Mouse (Mus musculus) urinary bladder, postnatal 4 days (tissue): ENCODE results near the gene Cemip2.
A peak's percentile ranks its signal among the peaks of the same experiment; 100 is the strongest.

Source experiments
- DNase-seq, 2 experiments: peaks; one replicate each; pipeline ENCODE4 v3.0.0; 2021 to 2022; ENCODE audit warnings: low spot score in 2 of 2

Cemip2 gene

DNA sequence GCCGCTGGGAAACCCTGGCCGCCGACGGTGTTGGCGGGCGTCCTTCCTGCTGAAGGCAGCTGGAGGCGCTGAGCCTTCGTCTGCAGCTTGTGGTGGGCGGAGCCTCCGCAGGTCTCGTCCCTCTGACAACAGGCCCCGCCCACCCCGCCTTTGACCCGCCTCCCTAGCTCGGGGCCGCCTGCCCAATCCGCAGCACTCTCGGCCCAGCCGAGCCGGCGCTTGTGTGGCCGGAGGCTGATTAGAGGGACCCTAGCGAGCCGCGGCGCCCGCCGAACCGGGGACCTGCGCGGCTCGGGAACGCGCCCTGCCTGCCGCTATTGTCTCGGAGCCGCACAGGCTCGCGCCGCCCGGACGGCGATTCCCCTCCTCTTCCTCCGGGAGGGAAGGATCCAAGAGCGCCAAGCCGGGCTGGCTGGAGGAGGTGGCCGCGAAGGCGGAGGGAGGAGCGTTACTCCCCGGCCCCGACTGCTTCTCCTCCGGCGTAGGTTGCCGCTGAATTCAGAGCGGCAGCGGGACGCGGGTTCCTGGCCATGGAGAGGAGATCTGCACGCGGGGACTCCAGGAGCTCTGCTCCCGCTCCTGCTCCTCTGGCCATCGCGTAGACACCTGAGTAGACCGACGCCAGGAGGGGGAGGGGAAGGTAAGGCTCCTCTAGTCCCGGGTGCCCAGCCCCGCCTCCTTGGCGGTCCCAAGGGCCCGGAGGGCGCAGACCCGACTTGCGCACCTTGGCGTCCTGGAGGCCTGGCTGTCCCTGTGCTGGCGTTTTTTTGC is at the start of gene Cemip2:
TSS of gene Cemip2 (plus strand) at position 196 of the 771 bp plus-strand sequence.
- peak; percentile 93 to 98 for DNase-seq

DNA sequence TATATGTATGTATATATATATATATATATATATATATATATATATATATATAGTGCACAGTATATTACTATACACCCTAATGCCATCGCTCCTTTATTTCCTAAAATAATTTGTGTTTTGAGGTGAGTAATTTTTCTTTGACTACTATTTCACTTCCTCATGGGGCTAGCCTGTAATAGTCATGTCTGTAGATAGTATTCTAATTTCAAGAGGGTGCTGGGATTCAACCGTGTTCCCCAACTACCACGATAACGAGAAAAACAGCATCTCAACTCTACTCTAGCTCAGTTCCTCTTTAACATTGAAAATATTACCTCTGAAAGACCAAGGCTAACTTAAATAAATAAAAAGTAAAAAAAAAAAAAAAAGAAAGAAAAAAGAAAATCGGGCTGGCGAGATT is 49.8 kb upstream of the Cemip2 start:
- DNase-seq, result no peak

DNA sequence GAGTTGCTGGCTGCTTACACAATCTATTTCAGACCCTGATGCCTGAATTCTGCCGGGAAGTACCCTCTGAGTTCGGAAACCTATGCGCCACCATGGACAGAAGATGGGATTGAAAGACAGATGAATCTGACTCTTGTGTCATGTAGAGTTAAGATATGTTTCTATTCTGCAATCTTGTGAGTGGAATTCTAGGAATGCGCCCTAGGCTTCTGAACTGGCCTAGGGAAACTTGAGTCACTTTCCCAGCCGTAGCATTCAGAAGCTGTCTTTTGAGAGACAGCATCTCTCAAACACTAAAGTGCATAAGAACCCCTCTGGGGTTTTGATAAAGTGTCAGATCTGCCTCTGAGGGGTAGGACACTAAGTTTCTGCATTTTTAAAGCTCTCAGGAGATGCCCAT is 46.3 kb upstream of the Cemip2 start:
- no peak for DNase-seq

DNA sequence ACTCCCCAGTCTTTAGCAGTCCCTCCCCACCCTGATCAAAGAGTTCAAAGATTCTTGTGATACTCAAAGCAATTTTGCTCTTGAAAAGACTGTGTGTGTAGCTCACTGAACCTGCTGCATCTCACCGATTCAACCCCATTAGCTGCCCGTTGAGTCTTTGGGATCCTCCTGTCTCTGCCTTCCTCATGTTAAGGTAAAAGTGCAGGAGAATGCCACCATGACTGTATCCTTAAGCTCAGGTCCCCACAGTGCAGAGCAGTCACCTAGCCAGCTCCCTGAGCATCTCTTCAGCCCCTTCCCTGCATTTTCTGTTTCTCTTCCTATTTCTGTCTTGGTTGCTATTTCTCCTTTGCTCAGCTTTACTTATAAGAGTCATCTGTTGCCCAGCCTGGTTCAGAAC is 45.0 kb upstream of the Cemip2 start:
- no peak for DNase-seq

DNA sequence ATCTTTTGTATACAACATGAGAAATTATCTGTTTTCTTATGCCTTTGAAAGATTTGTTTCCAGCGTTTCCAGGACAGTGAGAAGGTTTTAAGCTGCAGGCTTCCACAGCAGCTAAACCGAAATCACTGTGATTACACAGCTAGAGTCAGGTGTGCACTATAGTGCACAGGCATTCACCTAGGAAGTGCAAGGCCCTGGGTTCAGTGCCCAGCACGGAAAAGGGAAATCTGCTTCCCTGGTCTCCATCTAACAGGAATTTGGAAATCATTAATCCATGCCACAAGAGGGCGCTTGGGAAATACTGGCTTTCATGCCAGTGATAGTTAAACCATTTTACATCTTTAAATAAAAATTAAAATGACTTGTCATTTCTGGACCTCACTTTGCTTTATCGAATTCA is 44.0 kb upstream of the Cemip2 start:
- no peak for DNase-seq

DNA sequence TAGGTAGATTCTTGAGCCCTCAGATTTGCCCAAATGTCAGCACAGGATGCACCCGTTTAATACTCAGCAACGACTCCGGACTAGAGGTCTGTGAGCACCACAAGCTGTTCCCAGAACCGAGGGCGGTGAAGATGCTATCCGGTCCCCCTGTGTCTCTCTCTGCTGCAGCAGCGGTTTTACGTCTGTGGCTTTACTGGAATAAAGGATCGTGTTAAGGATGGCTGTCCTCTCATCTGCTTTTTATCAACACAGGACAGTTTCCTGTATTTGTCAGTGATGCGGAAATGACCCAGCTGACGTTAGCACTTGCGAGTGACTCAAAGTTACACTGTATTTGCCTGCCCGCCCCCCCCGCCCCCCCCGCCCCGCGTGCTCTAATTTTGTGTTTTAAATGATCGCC is 40.7 kb upstream of the Cemip2 start:
- no peak for DNase-seq

DNA sequence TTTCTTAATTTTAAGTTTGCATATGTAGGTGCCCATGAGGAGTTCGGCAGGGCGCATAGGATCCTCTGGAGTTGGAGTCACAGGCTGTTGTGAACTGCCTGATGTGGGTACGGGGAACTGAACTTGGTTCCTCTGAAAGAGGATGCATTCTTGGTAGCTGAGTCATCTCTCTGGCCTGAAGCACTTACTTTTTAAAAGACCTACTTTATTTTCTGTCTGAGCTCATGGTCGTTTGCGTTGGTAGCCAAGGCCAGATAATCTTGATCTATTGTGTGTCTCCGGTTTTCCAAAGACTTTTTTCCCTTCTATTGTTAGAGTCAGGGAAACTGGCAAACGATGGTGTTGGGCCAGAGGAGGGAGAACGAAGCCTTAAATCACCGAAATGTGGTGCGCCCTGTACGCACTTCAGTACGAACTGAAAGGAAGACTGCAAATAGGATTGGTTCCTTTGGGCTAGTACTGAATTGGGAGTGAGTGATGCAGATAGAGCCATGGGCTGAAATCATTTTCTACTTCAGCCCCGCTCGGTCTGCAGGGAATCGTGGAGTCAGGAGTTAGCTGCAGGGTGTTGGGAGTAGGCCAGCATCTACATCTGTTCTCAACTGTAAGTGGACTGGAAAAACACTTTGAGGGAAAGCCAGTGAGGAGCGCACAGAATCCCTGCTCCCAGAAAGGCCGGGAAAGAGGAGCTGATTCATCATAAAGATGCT is 40.1 kb upstream of the Cemip2 start:
- DNase-seq, result peak in 1 of 2 experiments; percentile 26

DNA sequence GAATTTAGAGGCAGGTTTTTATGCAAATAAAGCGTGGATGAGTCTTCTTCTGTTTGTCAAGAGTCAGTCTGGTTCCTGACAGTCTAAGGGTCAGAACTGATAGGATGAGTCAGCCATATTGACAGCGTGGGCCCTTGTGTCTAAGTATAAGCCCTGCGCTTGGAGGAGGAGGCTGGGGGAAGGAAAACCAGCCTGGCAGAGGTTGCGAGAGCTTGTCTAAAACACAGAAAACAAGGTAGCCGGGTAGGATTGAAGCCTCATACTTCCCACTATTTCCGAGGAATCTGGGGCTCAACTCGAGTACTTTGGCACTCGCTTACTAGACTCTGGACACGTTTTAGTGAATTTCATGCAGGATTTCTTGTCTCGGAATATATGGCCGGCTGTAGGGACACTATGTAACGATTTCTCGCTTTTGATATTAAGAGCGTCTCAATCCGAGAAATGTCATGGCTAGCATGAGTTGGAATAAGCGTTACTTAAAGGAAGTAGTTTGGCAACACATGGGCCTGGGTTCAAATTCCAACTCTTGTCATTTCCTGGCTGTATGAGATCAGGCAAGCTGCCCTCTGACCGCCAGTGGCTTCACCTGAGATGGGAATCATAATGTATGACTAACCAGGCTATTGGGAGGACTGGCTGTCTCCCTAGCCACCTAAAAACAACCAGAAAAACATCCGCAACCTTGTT is 39.4 kb upstream of the Cemip2 start:
- no peak for DNase-seq

DNA sequence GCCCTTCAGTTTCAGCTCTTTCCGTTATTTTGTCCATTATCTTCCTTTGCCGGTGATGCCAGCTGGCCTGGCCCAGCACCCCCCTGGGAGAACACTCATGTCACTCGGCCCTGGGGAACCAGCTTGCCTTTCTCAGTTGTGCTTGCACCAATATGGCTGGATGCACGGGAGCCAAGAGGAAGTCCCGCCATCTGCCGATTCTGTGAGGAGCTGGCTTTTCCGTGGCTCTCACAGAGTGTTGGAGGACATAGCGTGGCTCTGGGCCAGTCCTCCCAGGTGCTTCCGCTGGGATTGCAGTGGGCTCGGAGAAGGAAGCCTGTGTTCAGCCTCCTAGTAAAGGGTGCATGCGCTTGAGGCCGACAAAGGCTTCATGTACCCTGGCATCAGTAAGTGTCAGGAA is 36.0 kb upstream of the Cemip2 start:
- DNase-seq, result no peak

DNA sequence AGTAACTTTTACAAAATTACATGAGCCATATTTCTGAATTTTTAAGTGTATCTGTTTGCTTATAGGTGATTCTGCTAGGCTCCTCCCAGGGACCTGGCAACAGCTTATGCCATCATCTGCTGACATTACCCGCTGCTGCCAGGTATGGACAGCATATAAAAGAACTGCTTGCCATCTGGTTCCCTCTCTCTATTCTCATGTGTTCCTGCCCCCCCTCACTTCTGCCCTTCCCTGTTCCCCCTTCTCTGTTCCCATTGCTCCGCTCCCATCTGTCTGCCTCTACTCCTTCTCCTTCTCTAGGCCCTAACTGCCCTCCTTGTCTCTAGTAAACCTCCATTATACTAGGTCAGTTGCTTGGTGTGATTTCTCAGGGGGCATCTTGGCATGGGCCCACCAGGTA is 32.6 kb upstream of the Cemip2 start:
- no peak for DNase-seq

DNA sequence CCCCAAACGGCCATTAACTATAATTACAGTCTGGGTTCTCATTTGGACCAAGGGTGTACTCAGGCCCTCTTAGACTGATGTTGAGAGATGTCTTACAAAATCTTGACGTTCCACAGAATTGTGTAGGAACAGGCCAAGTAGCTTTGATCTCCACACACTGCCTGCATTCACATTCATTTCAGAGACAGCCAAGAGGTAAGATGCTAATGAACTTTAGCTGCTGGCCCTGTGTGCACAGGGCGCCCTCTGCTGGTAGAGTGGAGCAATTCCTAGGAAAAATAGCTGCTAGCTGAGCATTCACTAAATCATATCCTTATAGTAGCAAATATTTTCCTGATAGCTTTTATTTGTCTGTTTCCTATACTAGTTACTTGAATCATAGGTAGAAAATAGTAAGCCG is 30.8 kb upstream of the Cemip2 start:
- peak in 1 of 2 experiments; percentile 34 for DNase-seq

DNA sequence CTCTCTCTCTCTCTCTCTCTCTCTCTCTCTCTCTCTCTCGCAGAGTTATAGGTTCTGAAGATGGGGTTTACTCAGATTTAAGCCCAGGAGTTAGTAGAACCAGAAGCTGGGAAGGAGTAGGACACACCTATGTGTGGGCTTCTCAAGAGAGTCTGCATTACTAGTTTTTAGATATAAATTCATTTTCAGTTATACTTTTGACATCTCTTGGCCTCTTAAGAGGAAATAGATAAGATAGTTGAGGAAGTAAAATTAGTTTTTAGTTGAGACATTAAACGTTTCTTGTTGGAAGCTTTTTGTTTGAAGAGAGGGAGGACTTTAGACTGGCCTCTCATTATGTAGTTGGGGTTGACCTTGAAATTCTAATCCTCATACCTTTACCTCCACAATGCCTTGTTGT is 28.0 kb upstream of the Cemip2 start:
- no peak for DNase-seq

DNA sequence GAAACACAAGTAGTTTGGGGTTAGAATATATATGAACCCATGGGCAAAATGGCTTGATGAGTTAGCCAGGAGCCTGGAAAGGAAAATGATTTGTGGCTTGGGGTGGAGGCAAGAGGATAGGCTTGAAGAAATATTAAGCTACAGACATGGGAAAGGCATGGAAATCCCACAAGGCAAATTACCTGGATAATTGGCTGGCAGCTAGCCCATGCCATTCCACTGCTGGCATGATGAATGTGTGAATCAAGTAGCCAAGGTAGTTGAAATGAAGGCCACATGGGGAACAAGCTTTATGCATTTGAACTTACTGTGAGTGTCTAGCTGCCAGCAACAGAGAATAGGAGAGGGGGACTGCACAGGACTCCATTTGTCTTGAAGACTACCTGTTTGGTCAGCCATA is 16.5 kb upstream of the Cemip2 start:
- DNase-seq, result no peak

DNA sequence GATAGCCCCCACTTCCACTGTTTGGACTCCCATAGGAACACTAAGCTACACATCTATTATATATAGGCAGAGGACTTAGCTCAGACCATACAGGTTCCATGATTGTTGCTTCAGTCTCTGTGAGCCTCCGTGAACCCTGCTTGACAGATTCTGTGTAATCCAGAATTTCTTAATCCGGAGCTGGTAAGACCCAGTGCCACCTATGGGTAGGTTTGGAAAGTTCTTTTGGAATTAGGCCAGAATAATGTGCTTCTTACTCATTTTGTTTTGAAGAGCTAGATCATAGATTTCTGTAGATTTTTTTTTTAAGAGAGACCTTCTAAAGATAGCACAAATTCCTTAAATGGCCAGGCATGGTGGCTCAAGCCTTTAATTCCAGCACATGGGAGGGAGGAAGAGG is 14.1 kb upstream of the Cemip2 start:
- DNase-seq, result no peak

DNA sequence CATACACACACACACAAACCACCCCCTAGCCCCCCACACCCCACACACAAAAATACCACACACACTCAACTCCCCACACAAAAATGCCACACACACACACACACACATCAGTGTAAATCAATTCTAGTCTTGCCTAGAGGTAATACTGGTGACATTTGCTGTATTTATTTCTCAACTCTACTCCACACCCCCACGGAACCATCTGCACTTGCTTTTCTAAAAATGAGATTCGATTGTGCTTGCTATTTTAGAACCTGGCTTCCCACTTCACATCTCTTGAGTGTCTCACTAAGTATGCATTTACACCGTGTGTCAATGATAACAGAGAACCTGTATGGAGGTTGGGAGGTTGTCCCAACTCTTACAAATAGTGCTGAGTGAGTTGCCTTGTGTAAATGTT is 13.4 kb upstream of the Cemip2 start:
- DNase-seq, result no peak

DNA sequence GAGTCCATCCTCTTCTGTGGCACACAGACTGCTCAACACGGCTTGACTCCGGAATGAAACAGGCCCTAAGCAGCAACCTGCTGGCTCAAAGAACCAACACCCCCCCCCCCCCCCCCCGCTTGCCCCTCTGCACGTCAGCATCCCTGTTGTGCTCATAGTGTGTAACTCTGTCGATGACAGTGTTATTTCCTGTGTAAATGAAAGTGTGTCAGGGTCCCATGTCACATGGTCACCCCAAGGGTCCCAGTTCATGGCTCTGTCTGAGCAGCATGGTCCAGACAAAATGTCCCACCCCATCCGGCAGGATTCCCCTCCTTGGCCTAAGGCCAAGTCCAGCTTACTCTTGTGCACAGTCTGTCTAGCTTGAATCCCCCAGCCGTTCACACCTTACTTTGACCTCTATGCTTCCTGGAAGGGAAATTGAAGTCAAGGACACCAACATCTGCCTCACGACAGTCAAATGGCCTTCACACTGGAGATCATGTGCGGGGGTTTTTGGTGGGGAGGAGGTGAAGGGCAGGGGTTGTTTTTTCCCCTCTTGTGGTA is 10.6 kb upstream of the Cemip2 start:
- DNase-seq, result no peak

DNA sequence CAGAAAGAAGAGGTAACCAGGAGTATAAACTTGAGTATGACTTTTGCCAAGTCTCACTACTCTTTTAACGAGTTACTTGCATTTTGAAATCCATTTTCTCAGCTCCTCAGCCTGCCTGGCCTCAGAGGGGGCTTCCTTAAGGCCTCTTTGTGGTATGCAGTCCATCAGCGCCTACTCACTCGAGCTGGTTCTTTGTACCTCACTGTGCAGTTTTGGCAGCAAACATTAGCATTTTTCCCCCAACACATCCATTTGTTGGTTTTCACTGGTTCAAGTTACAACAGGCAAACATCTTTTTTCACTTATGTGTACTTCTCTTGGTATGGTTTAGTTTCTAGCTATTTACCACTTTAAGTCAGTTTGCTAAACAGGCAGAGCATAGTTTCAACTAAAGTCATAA is 8.3 kb upstream of the Cemip2 start:
- no peak for DNase-seq

DNA sequence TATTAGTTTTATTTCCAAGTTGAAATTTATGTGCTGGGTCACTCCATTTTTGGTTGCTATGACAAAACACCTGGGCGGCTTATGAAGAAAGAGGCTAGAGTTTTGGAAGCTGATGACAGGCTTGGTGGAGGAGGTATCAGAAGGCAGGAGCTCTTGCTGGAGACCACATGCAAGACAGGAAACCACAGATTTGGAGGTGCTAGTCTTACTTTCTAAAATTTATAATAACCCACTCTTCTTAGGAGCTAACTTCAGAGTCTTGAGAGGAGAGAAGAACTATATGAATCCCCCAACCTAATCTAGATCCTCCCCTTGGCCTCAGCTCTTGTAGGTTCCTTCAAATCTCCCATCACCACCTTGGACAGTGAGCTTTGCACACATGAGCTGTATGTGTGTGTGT is 6.6 kb upstream of the Cemip2 start:
- DNase-seq, result no peak

DNA sequence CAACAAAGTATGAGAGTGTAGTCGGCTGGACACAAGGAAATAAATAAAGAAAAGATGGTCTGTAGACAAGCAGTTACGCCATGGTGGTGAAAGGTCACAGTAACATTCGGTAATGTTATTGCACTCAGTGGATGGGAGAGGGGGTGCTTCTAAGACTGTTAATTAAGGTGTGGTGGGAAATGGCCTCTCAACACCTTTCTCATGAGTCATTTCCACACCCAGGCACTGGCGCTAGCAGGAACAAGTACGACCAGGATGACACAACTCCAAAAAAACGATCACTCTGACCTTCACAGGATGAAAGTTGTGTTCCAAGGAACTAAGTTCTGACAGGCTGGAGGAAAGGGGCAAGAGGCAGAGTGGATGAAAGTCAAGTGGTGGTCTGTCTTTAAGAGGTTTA is 4.5 kb upstream of the Cemip2 start:
- DNase-seq, result no peak

DNA sequence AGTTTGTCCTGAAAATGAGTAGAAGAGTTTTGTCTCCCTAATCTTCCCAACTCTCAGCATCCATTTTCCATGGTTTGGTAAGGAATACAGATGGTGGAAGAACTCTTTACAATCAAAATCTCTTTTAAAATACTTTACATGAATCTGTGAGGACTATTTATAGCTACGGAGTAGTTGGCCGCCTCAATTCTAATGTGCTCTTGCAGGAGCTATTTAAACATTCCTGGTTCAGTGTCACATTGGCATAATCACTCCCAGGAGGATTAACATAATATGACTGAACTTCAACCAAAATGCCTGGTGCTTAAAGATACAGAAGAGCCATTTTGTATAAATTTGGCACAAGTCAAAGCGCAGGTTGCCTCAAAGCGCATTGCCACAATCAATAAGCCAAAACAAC is 2.5 kb upstream of the Cemip2 start:
- no peak for DNase-seq

DNA sequence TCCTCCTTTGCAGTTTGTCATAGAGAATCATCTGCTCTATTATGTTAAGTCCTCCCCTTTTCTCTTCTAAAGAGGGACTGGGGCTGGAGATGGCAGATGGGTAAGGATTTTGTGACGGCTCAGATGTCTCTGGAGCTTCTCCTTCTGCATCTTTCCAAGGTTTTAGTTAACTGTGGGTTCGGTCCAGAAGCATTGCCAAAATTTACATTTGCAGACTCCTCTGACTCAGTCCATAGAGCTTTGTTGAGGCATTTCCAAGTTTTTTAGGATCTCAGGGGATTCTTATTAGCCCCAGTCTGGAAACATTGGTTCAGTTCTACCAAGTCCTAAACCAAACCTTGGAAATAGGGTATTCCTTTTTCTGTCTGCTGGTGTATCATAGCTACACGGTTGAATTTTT is 1.5 kb upstream of the Cemip2 start:
- no peak for DNase-seq

DNA sequence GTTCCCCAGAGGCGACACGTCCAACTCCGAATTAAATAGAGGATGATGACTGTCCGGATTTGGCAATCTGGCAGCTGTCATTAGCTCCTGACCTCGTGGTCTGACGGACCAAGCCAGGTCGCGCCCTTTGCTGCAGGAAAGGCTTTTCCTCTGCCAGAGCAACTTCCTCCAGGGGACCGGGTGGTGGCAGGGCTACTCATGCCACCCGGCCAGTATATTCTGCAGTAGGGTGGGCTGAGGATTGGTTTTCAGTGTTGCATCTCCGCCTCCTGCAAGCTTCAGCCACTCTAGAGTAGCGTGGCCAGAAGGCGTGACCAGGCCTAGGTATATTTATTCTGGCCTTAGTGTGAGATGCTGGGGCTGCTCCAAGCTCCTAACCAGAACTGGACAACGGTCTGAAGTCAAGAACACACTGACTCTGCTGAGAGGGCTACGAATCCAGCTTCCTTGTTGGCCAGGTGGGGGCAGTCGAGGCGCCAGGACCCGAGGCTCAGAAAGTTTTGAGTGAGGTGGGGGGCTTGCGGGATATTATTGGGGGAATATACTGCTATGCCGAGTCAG is 891 bp upstream of the Cemip2 start:
- no peak for DNase-seq
